Mouse (Mus musculus) thymus, postnatal 4 days (tissue): ENCODE measurements around the gene Mapk11.

Source experiments
- DNase-seq: peaks from one replicate; pipeline ENCODE4 v3.0.0; 2021

Gene Mapk11

GRCm38 (mm10) chr15:89149271-89150040 is at the start of gene Mapk11:
Gene Mapk11, minus strand, starts transcription at chr15:89149628.
- peak; percentile 80 for DNase-seq

- DNase-seq = no peak
Observed at GRCm38 (mm10) chr15:89197056-89197455, 47.6 kb upstream of the Mapk11 start.

GRCm38 (mm10) chr15:89196313-89196706 is 46.9 kb upstream of the Mapk11 start, which contains the start of gene Dennd6b:
Gene Dennd6b, minus strand, starts transcription at chr15:89196496.
- peak; percentile 99 for DNase-seq

- peak; percentile 94 for DNase-seq
Observed at GRCm38 (mm10) chr15:89195690-89196312, 46.4 kb upstream of the Mapk11 start.

- peak; percentile 52 for DNase-seq
Observed at GRCm38 (mm10) chr15:89195261-89195681, 45.8 kb upstream of the Mapk11 start.

GRCm38 (mm10) chr15:89184937-89185227 is 35.5 kb upstream of the Mapk11 start:
- DNase-seq = no peak

- DNase-seq = no peak
Observed at GRCm38 (mm10) chr15:89184141-89184936, 34.9 kb upstream of the Mapk11 start.

GRCm38 (mm10) chr15:89182842-89183241 is 33.4 kb upstream of the Mapk11 start:
- no peak for DNase-seq

GRCm38 (mm10) chr15:89182328-89182741 is 32.9 kb upstream of the Mapk11 start:
- DNase-seq = no peak

- no peak for DNase-seq
Observed at GRCm38 (mm10) chr15:89181561-89182270, 32.3 kb upstream of the Mapk11 start.

- DNase-seq = peak; percentile 41
Observed at GRCm38 (mm10) chr15:89180571-89181229, 31.3 kb upstream of the Mapk11 start, which contains the start of gene Plxnb2. Gene Plxnb2, minus strand, starts transcription at chr15:89180788.

GRCm38 (mm10) chr15:89180081-89180541 is 30.7 kb upstream of the Mapk11 start:
- DNase-seq = no peak

GRCm38 (mm10) chr15:89179630-89179964 is 30.2 kb upstream of the Mapk11 start:
- no peak for DNase-seq

- peak; percentile 47 for DNase-seq
Observed at GRCm38 (mm10) chr15:89178954-89179629, 29.7 kb upstream of the Mapk11 start.

GRCm38 (mm10) chr15:89178260-89178860 is 28.9 kb upstream of the Mapk11 start:
- no peak for DNase-seq

GRCm38 (mm10) chr15:89177576-89178259 is 28.3 kb upstream of the Mapk11 start:
- DNase-seq = no peak

- peak; percentile 33 for DNase-seq
Observed at GRCm38 (mm10) chr15:89177121-89177520, 27.7 kb upstream of the Mapk11 start.

GRCm38 (mm10) chr15:89175411-89176155 is 26.2 kb upstream of the Mapk11 start:
- no peak for DNase-seq

- DNase-seq = no peak
Observed at GRCm38 (mm10) chr15:89174889-89175339, 25.5 kb upstream of the Mapk11 start.

- DNase-seq = no peak
Observed at GRCm38 (mm10) chr15:89173906-89174214, 24.4 kb upstream of the Mapk11 start.
